Mouse (Mus musculus): Measurements from ENCODE around the gene Hspa4. TPM values are rescaled to one million over a fixed set of nuclear protein-coding genes. Genes with fewer than 3 reads are reported as not detected.

The Hspa4 gene
- total and polyA plus RNA-seq, 3 experiments, result 209 to 907 (median 276) TPM

DNA sequence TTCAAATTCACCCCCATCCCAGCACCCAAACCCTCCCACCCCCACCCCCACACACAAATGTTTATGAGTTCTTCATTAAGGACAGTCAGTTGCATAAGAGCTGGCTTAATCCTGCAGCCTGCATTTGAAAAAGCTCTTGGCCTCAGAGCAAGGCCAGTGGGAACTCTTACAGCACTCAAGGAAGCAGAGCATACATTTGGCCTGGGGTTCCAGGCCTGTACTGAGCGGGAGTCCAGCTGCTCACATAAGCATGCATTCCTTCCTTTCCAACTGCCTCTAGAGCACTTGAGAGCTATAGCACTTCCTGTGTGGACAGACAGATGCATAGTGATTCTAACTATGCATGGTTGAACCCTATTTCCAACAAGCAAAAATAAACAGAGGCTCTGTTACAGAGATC, 40.2 kb downstream of the Hspa4 start:
- Histone ChIP-seq H3K27ac (ENCODE audit: control insufficient read depth, low read depth, low read length) (no peak overlapping the region), H3K79me2 (ENCODE audit: control insufficient read depth, insufficient read depth, low read length, poor library complexity) (no peaks in the 10 kb centered on the region), H3K4me1 (ENCODE audit: control insufficient read depth in 1 of 2, insufficient read depth in 2 of 2, low read length in 2 of 2) (no peaks in the 10 kb centered on the region), H3K9ac (ENCODE audit: control insufficient read depth, low read depth, low read length, poor library complexity, severe bottlenecking) (no peak overlapping the region), H3K36me3 (ENCODE audit: control insufficient read depth in 1 of 2, insufficient read depth in 2 of 2, low read length in 2 of 2) (peaks cover 2 to 29% of the 10 kb centered on the region in 2 experiments; a peak in 3 of 4 replicates), H3K27me3 (ENCODE audit: control insufficient read depth in 1 of 2, insufficient read depth in 2 of 2, low read length in 2 of 2) (no peaks in the 10 kb centered on the region), H3K4me3 (ENCODE audit: control insufficient read depth in 1 of 2, insufficient read depth in 1 of 2, low read depth in 2 of 2, low read length in 2 of 2) (no peak overlapping the region), H3K9me3 (replicated peaks; ENCODE audit: insufficient read depth, low read length) (no peaks in the 10 kb centered on the region)
- TF ChIP-seq ZC3H11A (IDR thresholded peaks at IDR 0.05; ENCODE audit: low read depth, low read length) (no peak), TBP (IDR thresholded peaks at IDR 0.05; ENCODE audit: low read depth, low read length) (no peak), USF1 (IDR thresholded peaks at IDR 0.05; ENCODE audit: low read depth, low read length) (no peak), ZNF384 (IDR thresholded peaks at IDR 0.05; ENCODE audit: low read depth, low read length) (no peak), MYC (IDR thresholded peaks at IDR 0.05; ENCODE audit: low read depth, low read length) (no peak), MXI1 (IDR thresholded peaks at IDR 0.05; ENCODE audit: low read depth, low read length) (no peak)
- DNase-seq (ENCODE audit: low read depth, low spot score), result peak; percentile 33

DNA sequence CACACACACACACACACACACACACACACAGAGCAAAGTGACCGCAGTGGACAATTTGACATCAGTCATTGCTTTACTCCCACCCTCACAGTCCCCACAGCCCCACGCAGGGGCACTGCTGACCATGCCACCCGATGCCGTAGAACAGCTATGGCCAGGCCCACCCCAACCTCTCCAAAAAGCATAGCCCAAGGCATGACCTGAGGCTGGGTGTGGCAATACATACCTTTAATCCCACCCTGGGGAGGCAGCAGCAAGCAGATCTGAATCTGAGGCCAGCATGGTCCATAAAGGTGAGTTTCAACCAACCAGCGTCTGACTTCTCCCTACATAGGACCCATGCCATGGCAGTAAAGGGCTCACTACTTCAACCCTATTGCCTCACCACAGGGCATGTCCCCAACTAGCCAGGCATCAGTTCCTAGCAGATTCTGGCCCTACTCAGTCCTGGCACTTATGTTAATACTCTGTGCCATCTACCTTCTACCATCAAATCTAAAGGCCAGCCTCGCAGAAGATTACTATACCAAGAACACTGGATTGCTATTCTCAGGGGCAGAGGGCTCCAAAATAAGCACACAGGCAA, 41.1 kb downstream of the Hspa4 start:
- Histone ChIP-seq H3K4me1 (ENCODE audit: control insufficient read depth in 1 of 2, insufficient read depth in 2 of 2, low read length in 2 of 2) (no peaks in the 10 kb centered on the region), H3K9me3 (replicated peaks; ENCODE audit: insufficient read depth, low read length) (no peaks in the 10 kb centered on the region), H3K36me3 (ENCODE audit: control insufficient read depth in 1 of 2, insufficient read depth in 2 of 2, low read length in 2 of 2) (peaks cover 2 to 21% of the 10 kb centered on the region in 2 experiments; a peak in 3 of 4 replicates), H3K9ac (ENCODE audit: control insufficient read depth, low read depth, low read length, poor library complexity, severe bottlenecking) (no peak overlapping the region), H3K27me3 (ENCODE audit: control insufficient read depth in 1 of 2, insufficient read depth in 2 of 2, low read length in 2 of 2) (no peaks in the 10 kb centered on the region), H3K27ac (ENCODE audit: control insufficient read depth, low read depth, low read length) (no peak overlapping the region), H3K79me2 (ENCODE audit: control insufficient read depth, insufficient read depth, low read length, poor library complexity) (no peaks in the 10 kb centered on the region), H3K4me3 (ENCODE audit: control insufficient read depth in 1 of 2, insufficient read depth in 1 of 2, low read depth in 2 of 2, low read length in 2 of 2) (no peak overlapping the region)
- no peak for TF ChIP-seq TBP (IDR thresholded peaks at IDR 0.05; ENCODE audit: low read depth, low read length)
- TF ChIP-seq MYB (IDR thresholded peaks at IDR 0.05; ENCODE audit: low read depth, low read length), result 0 out of 2 replicates have a peak, but pooled peaks have one; percentile 15
- no peak for TF ChIP-seq NELFE (IDR thresholded peaks at IDR 0.05; ENCODE audit: low read depth, low read length)
- TF ChIP-seq MAFK (IDR thresholded peaks at IDR 0.05; ENCODE audit: borderline replicate concordance, low read depth, low read length), result no peak
- TF ChIP-seq CHD1 (IDR thresholded peaks at IDR 0.05; ENCODE audit: low read depth, low read length), result no peak
- 0 out of 4 replicates have a peak, but pooled peaks of 1 of the 2 experiments have one; percentile 9 for TF ChIP-seq POLR2A (IDR thresholded peaks at IDR 0.05; ENCODE audit: control insufficient read depth in 1 of 2, insufficient read depth in 1 of 2, low read depth in 1 of 2, low read length in 2 of 2, poor library complexity in 1 of 2)
- TF ChIP-seq ELF1 (IDR thresholded peaks at IDR 0.05; ENCODE audit: low read depth, low read length), result no peak
- no peak for TF ChIP-seq NRF1 (IDR thresholded peaks at IDR 0.05; ENCODE audit: insufficient read depth, low read depth, low read length, poor library complexity, severe bottlenecking)
- TF ChIP-seq E2F4 (IDR thresholded peaks at IDR 0.05; ENCODE audit: borderline replicate concordance, low read depth, low read length), result no peak
- TF ChIP-seq POLR2AphosphoS2 (IDR thresholded peaks at IDR 0.05; ENCODE audit: low read length), result peak; percentile 91
- no peak for TF ChIP-seq BHLHE40 (IDR thresholded peaks at IDR 0.05; ENCODE audit: borderline replicate concordance, low read depth, low read length)
- TF ChIP-seq MEF2A (IDR thresholded peaks at IDR 0.05; ENCODE audit: extremely low read depth, insufficient replicate concordance, low read depth, low read length, poor library complexity, severe bottlenecking), result no peak
- no peak for TF ChIP-seq MAX (IDR thresholded peaks at IDR 0.05; ENCODE audit: low read length)
- TF ChIP-seq HCFC1 (IDR thresholded peaks at IDR 0.05; ENCODE audit: low read depth, low read length), result no peak
- no peak for TF ChIP-seq ZC3H11A (IDR thresholded peaks at IDR 0.05; ENCODE audit: low read depth, low read length)
- TF ChIP-seq UBTF (IDR thresholded peaks at IDR 0.05; ENCODE audit: borderline replicate concordance, insufficient read depth, low read depth, low read length), result no peak
- no peak for TF ChIP-seq ETS1 (IDR thresholded peaks at IDR 0.05; ENCODE audit: low read depth, low read length)
- no peak for TF ChIP-seq EP300 (IDR thresholded peaks at IDR 0.05; ENCODE audit: low read depth in 1 of 2, low read length in 2 of 2)
- TF ChIP-seq CHD2 (IDR thresholded peaks at IDR 0.05; ENCODE audit: low read length), result no peak
- TF ChIP-seq GATA1 (IDR thresholded peaks at IDR 0.05; ENCODE audit: low read depth, low read length), result no peak
- no peak for TF ChIP-seq SMC3 (IDR thresholded peaks at IDR 0.05; ENCODE audit: low read depth, low read length)
- no peak for TF ChIP-seq GABPA (IDR thresholded peaks at IDR 0.05; ENCODE audit: low read depth, low read length)
- TF ChIP-seq ZMIZ1 (IDR thresholded peaks at IDR 0.05; ENCODE audit: low read depth, low read length), result peak; percentile 56; the same call in 1 of the 2 replicates
- TF ChIP-seq MXI1 (IDR thresholded peaks at IDR 0.05; ENCODE audit: low read depth, low read length), result no peak
- DNase-seq (ENCODE audit: low read depth, low spot score), result no peak
